Mouse (Mus musculus): ENCODE data around the gene Fam155a.
A peak's percentile ranks its signal among the peaks of the same experiment; 100 is the strongest.

Gene Fam155a

GRCm38 (mm10) chr8:9274117-9274516, 496.8 kb downstream of the Fam155a start:
- no peak for DNase-seq (ENCODE audit: low spot score in 2 of 2)

GRCm38 (mm10) chr8:9264378-9264777, 506.6 kb downstream of the Fam155a start:
- no peak for DNase-seq (ENCODE audit: low spot score in 2 of 2)

GRCm38 (mm10) chr8:9261527-9261926, 509.4 kb downstream of the Fam155a start:
- no peak for DNase-seq (ENCODE audit: low spot score in 2 of 2)

GRCm38 (mm10) chr8:9255316-9255715, 515.6 kb downstream of the Fam155a start:
- no peak for DNase-seq (ENCODE audit: low spot score in 2 of 2)

GRCm38 (mm10) chr8:9252991-9253390, 518.0 kb downstream of the Fam155a start:
- DNase-seq (ENCODE audit: low spot score in 2 of 2), result no peak

- no peak for DNase-seq (ENCODE audit: low spot score in 2 of 2)
Observed at GRCm38 (mm10) chr8:9248109-9248821, 522.7 kb downstream of the Fam155a start.

- no peak for DNase-seq (ENCODE audit: low spot score in 2 of 2)
Observed at GRCm38 (mm10) chr8:9245994-9246393, 525.0 kb downstream of the Fam155a start.

GRCm38 (mm10) chr8:9240996-9241395, 530.0 kb downstream of the Fam155a start:
- DNase-seq (ENCODE audit: low spot score in 2 of 2), result no peak

GRCm38 (mm10) chr8:9239741-9240140, 531.2 kb downstream of the Fam155a start:
- DNase-seq (ENCODE audit: low spot score in 2 of 2), result no peak

GRCm38 (mm10) chr8:9238974-9239373, 532.0 kb downstream of the Fam155a start:
- DNase-seq (ENCODE audit: low spot score in 2 of 2), result no peak

- DNase-seq (ENCODE audit: low spot score in 2 of 2), result peak; percentile 22 to 59
Observed at GRCm38 (mm10) chr8:9233326-9233919, 537.5 kb downstream of the Fam155a start.

GRCm38 (mm10) chr8:9227779-9228464, 543.0 kb downstream of the Fam155a start:
- DNase-seq (ENCODE audit: low spot score in 2 of 2), result no peak

- DNase-seq (ENCODE audit: low spot score in 2 of 2), result no peak
Observed at GRCm38 (mm10) chr8:9226767-9227166, 544.2 kb downstream of the Fam155a start.

GRCm38 (mm10) chr8:9211751-9212150, 559.2 kb downstream of the Fam155a start:
- DNase-seq (ENCODE audit: low spot score in 2 of 2), result no peak

GRCm38 (mm10) chr8:9207505-9208051, 563.4 kb downstream of the Fam155a start:
- peak in 1 of 2 experiments; percentile 1 for DNase-seq (ENCODE audit: low spot score in 2 of 2)

- no peak for DNase-seq (ENCODE audit: low spot score in 2 of 2)
Observed at GRCm38 (mm10) chr8:9204345-9205067, 566.5 kb downstream of the Fam155a start.

- DNase-seq (ENCODE audit: low spot score in 2 of 2), result no peak
Observed at GRCm38 (mm10) chr8:9200099-9200498, 570.9 kb downstream of the Fam155a start.

GRCm38 (mm10) chr8:9191682-9192081, 579.3 kb downstream of the Fam155a start:
- no peak for DNase-seq (ENCODE audit: low spot score in 2 of 2)

GRCm38 (mm10) chr8:9188616-9189015, 582.3 kb downstream of the Fam155a start:
- DNase-seq (ENCODE audit: low spot score in 2 of 2), result no peak

- no peak for DNase-seq (ENCODE audit: low spot score in 2 of 2)
Observed at GRCm38 (mm10) chr8:9185200-9185599, 585.8 kb downstream of the Fam155a start.

- no peak for DNase-seq (ENCODE audit: low spot score in 2 of 2)
Observed at GRCm38 (mm10) chr8:9182461-9182860, 588.5 kb downstream of the Fam155a start.

Measured in spleen, postnatal 14 days (tissue).